Mouse (Mus musculus) lung, embryonic 14.5 days (tissue): ENCODE results near the gene Fam122a. TPM values are rescaled to one million over a fixed set of nuclear protein-coding genes. Genes with fewer than 3 reads are reported as not detected.

Source experiments
- ATAC-seq: fragments of 200-750 bp; cut with Nextera tagmentation; 2 replicates; pipeline ENCODE4 v1.8.0; 2017; ENCODE audit warnings: mild to moderate bottlenecking, moderate TSS enrichment, moderate library complexity; ENCODE audit not compliant: insufficient read depth
- DNase-seq: peaks from one replicate; pipeline ENCODE4 v3.0.0-alpha.2; 2015
- H3K27ac ChIP-seq: fragments of 300-500 bp; sonication (generic); 2 replicates; pipeline ENCODE4 v1.5.1; 2014; ENCODE audit warnings: low read depth, mild to moderate bottlenecking, moderate library complexity
- H3K27me3 ChIP-seq: fragments of 300-500 bp; sonication (generic); 2 replicates; pipeline ENCODE4 v1.6.1; 2014; ENCODE audit warnings: low read length, control low read depth; ENCODE audit not compliant: insufficient read depth
- H3K36me3 ChIP-seq: fragments of 300-500 bp; sonication (generic); 2 replicates; pipeline ENCODE4 v1.6.1; 2014; ENCODE audit warnings: control low read depth; ENCODE audit not compliant: insufficient read depth
- H3K4me1 ChIP-seq: fragments of 300-500 bp; sonication (generic); 2 replicates; pipeline ENCODE4 v1.6.1; 2014; ENCODE audit warnings: antibody characterized with exemption, control low read depth; ENCODE audit not compliant: insufficient read depth
- H3K4me2 ChIP-seq: fragments of 300-500 bp; sonication (generic); 2 replicates; pipeline ENCODE4 v1.6.1; 2014; ENCODE audit warnings: mild to moderate bottlenecking
- H3K4me3 ChIP-seq: fragments of 300-500 bp; sonication (generic); 2 replicates; pipeline ENCODE4 v1.5.1; 2014; ENCODE audit warnings: low read depth, low read length
- H3K9ac ChIP-seq: fragments of 300-500 bp; sonication (generic); 2 replicates; pipeline ENCODE4 v1.6.1; 2014
- H3K9me3 ChIP-seq: fragments of 300-500 bp; sonication (generic); 2 replicates; pipeline ENCODE4 v1.6.1; 2016; ENCODE audit warnings: low read depth, low read length, control low read depth
- CTCF ChIP-seq: IDR thresholded peaks from 2 replicates; pipeline ENCODE4 v1.5.1; 2016; ENCODE audit warnings: antibody characterized with exemption, low read depth
- WGBS: fragments of 180-500 bp; shearing (Covaris S2); extraction: QIAGEN DNeasy Blood & Tissue Kit; methylation state at CpG from one replicate; pipeline ENCODE4 v1.1.7; 2014; 5-methylcytosine and 5-hydroxymethylcytosine counted together
- polyA plus RNA-seq: library from polyadenylated mRNA; unstranded; fragments of >200 nt; fragmentation: Nextera tagmentation; extraction: Ambion mirVana; gene quantifications from 2 replicates; pipeline ENCODE4 v1.2.1, GENCODE M21; 2014

Fam122a gene
- polyA plus RNA-seq, 1 experiment from 2014 or later: 48.3 TPM

DNA sequence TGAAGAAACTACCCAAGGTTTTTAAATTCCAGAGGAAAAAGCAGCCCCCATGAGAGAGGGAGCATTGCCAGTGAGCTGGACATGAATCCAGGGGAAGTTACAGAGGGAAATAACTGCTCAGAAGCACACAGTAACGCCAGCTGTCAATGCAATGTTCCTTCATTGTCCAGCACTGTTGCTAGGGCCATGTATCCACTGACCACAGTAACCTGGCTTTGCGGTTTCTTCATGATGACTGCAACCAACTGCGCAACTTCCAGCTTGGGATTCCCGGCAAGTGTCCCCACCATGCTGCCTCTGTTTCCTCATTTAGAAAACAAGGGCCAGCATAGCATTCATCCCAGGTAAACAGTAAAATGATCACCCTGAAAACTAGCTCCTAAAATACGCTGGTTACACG lies 5.6 kb downstream of the Fam122a start:
- Histone ChIP-seq H3K9me3 (no peaks in the 10 kb centered on the region), H3K4me2 (no peak overlapping the region), H3K27me3 (no peaks in the 10 kb centered on the region), H3K4me3 (no peak overlapping the region), H3K4me1 (no peaks in the 10 kb centered on the region), H3K9ac (no peak overlapping the region), H3K36me3 (peaks cover 3% of the 10 kb centered on the region; the same call in 1 of the 2 replicates), H3K27ac (no peak overlapping the region)
- ATAC-seq (no peak), DNase-seq (no peak)
- 90% methylated on average over 6 of the region's 6 CpGs for WGBS
- no peak for TF ChIP-seq CTCF

DNA sequence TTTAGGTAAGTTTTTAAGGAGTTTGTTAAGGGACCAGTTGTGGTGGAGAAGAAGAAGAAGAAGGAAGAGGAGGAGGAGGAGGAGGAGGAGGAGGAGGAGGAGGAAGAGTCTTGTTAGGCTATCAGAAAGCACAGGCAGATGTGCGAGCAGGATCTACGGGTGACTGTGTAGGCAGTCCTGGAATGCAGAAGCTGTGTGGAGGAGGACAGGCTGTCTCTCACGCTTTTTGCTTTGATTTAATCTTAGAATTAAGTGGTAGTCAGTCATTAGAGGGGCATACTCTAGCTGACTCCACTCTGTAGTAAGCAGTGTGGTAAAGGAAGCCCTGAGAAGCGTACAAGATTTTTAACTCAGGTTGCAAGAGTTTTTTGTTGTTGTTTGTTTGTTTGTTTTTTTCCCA lies 7.9 kb downstream of the Fam122a start:
- no peak overlapping the region for H3K27ac ChIP-seq
- H3K9ac ChIP-seq: no peak overlapping the region
- no peak for TF ChIP-seq CTCF
- H3K4me1 ChIP-seq: no peaks in the 10 kb centered on the region
- no peak for DNase-seq
- H3K9me3 ChIP-seq: no peaks in the 10 kb centered on the region
- WGBS: 47% methylated on average over 4 of the region's 4 CpGs
- H3K4me3 ChIP-seq: no peak overlapping the region
- no peak overlapping the region for H3K4me2 ChIP-seq
- H3K27me3 ChIP-seq: no peaks in the 10 kb centered on the region
- H3K36me3 ChIP-seq: no peaks in the 10 kb centered on the region; the same call in 1 of the 2 replicates
- no peak for ATAC-seq

DNA sequence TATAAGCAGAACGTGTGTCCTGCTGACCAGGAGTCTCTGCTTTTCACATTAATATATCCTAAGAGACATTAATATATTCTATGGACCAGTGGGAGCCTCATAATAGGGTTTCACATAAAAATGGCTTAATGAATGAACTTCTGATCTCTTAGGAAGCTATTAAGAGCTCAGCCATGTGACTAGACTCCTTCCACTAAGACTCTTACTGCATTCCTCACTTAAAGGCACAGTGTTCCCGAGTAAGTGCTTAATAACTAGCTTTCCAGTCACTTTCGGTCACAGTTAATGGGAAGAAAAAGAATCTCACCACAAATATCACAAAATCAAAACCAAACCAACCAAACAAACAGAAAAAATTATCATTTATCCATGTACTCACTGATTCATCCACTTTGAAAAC lies 8.5 kb downstream of the Fam122a start:
- H3K9me3 ChIP-seq: no peaks in the 10 kb centered on the region
- H3K27me3 ChIP-seq: no peaks in the 10 kb centered on the region
- no peak overlapping the region for H3K4me3 ChIP-seq
- no peak overlapping the region for H3K4me2 ChIP-seq
- H3K27ac ChIP-seq: no peak overlapping the region
- TF ChIP-seq CTCF: no peak
- no peak for DNase-seq
- no peak for ATAC-seq
- H3K9ac ChIP-seq: no peak overlapping the region
- WGBS: 49% methylated on average over 3 of the region's 3 CpGs
- no peaks in the 10 kb centered on the region; the same call in 1 of the 2 replicates for H3K36me3 ChIP-seq
- no peaks in the 10 kb centered on the region for H3K4me1 ChIP-seq

DNA sequence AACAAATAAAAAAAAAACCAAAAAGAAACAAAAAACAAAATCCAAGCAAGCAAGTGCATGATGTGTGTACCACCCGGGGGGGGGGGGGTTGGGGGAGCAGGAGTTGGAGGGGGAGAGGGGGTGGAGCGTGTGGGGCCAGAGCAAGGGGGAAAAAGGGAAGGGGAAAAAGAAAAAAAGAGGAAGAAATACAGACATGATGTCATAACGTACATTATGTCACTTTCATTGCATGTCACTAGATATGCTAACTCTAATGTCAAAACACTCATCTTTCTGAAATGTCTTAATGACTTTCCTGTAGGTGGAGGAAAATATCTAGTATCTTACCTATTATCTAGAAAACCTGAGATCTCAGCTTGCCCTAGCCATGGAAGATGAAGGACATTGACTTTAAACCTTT lies 14.1 kb downstream of the Fam122a start:
- no peak overlapping the region for H3K27ac ChIP-seq
- H3K4me1 ChIP-seq: no peaks in the 10 kb centered on the region
- H3K27me3 ChIP-seq: no peaks in the 10 kb centered on the region
- no peak overlapping the region for H3K4me3 ChIP-seq
- ATAC-seq (no peak), DNase-seq (no peak)
- H3K9ac ChIP-seq: no peak overlapping the region
- no peak overlapping the region for H3K4me2 ChIP-seq
- TF ChIP-seq CTCF: no peak
- no peaks in the 10 kb centered on the region for H3K9me3 ChIP-seq
- WGBS: 85% methylated on average over 3 of the region's 3 CpGs
- H3K36me3 ChIP-seq: no peaks in the 10 kb centered on the region

DNA sequence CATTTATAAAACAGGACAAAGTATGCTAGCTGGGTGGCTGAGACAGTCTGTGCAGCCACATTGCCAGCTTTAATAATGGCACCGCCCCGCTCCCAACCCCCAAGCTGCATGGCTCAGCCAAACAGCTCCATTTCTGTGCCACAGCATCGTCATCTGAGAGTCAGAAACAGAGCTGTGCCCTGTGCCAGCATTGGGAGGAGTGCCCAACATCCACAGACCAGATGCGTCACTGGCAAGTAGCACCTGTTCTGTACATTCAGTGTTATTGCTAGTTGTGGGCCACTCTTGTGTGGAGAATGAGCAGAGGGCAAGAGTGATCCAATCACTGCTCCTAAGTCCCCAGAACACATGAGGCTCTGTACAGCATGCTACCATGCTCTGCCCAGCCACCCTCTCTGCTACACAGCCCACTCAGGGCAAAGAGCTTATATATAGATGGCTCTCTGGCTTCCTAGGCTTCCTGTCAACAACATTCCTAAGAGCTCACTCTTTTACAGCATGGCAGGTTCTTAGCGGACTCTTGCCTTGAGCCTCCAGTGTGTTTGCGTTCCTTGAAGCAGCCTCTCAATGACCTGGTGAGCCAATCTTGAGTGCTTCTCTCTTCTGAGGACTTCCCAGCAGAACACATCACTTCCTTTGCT lies 20.4 kb downstream of the Fam122a start:
- TF ChIP-seq CTCF: no peak
- H3K27me3 ChIP-seq: no peaks in the 10 kb centered on the region
- WGBS: 81% methylated on average over 6 of the region's 6 CpGs
- 0 out of 2 replicates have a peak, but pooled peaks have one; percentile 56 for ATAC-seq
- H3K9ac ChIP-seq: no peak overlapping the region
- no peaks in the 10 kb centered on the region for H3K9me3 ChIP-seq
- no peaks in the 10 kb centered on the region for H3K36me3 ChIP-seq
- peak; percentile 50 for DNase-seq
- no peak overlapping the region for H3K4me2 ChIP-seq
- H3K27ac ChIP-seq: peak overlapping the region; percentile 19; the same call in 1 of the 2 replicates
- no peak overlapping the region for H3K4me3 ChIP-seq
- H3K4me1 ChIP-seq: no peaks in the 10 kb centered on the region

DNA sequence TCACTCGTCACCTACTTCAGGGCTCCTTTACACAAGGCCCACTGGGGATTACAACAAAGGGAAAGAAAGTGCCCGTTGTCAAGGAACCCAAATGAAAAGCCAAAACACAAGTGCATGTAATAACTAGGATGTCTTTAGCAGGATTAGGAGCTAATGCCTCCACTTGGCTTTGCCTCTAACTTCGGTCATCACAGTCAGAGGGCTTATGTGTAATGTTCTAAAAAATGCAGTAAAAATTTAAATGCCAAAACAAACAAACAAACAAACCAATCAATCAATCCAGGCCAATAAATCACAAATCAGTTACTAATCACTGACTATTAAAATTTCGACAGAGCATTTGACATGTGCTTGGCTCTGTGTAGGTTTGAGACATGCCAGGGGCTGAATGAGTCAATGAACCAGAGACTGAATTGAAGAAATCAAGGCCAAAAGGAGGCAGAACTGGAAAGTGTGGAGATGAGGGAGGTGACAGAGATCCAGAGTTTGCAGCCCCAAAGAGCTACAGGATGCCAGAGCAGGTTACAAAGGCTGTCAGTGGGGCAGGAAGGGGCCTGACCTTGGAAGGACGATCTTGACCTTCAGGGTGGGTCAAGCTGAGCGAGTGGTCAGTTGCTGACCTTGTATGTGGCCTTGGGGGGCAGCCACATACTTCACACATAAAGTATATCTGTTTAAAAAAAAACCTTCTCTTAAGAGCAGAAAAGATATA lies 21.8 kb downstream of the Fam122a start:
- no peaks in the 10 kb centered on the region for H3K27me3 ChIP-seq
- DNase-seq (peak; percentile 24), ATAC-seq (no peak)
- TF ChIP-seq CTCF: no peak
- no peak overlapping the region for H3K9ac ChIP-seq
- WGBS: 69% methylated on average over 6 of the region's 6 CpGs
- H3K4me1 ChIP-seq: no peaks in the 10 kb centered on the region
- no peak overlapping the region for H3K4me3 ChIP-seq
- no peaks in the 10 kb centered on the region for H3K9me3 ChIP-seq
- no peak overlapping the region for H3K4me2 ChIP-seq
- H3K36me3 ChIP-seq: no peaks in the 10 kb centered on the region
- H3K27ac ChIP-seq: no peak overlapping the region

DNA sequence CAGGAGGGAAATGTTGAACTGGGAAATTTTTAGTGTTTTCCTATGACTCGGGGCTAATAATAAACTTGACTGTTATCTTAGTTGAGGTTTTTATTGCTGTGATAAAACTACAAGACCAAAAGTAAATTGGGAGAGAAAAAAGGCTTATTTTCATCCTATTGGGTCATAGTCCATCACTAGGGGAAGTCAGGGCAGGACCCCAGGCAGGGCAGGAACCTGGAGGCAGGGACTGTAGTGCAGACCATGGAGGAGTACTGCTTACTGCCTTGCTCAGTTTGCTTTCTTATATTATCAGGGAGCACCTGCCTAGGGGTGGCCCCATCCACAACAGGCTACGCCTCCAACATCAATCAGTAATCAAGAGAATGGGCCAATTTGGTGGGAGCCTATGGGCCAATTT lies 22.7 kb downstream of the Fam122a start:
- no peaks in the 10 kb centered on the region for H3K36me3 ChIP-seq
- H3K27ac ChIP-seq: no peak overlapping the region
- no peaks in the 10 kb centered on the region for H3K27me3 ChIP-seq
- DNase-seq (no peak), ATAC-seq (no peak)
- H3K4me3 ChIP-seq: no peak overlapping the region
- TF ChIP-seq CTCF: no peak
- no peaks in the 10 kb centered on the region for H3K9me3 ChIP-seq
- no peaks in the 10 kb centered on the region for H3K4me1 ChIP-seq
- 82% methylated on average over 2 of the region's 2 CpGs for WGBS
- H3K4me2 ChIP-seq: no peak overlapping the region
- H3K9ac ChIP-seq: no peak overlapping the region
